Mouse (Mus musculus) urinary bladder, postnatal 14 days (tissue): ENCODE data around the gene Mad1l1.

Experiments used
- DNase-seq: peaks from one replicate; pipeline ENCODE4 v3.0.0; 2021; ENCODE audit warnings: low spot score

The Mad1l1 gene

GRCm38 (mm10) chr5:140127981-140128380 lies 193.4 kb downstream of the Mad1l1 start:
- DNase-seq = no peak

GRCm38 (mm10) chr5:140124626-140125025 lies 196.7 kb downstream of the Mad1l1 start:
- DNase-seq = no peak

GRCm38 (mm10) chr5:140123640-140124366 lies 197.5 kb downstream of the Mad1l1 start:
- no peak for DNase-seq

GRCm38 (mm10) chr5:140123194-140123593 lies 198.2 kb downstream of the Mad1l1 start:
- no peak for DNase-seq

- no peak for DNase-seq
Measured at GRCm38 (mm10) chr5:140121966-140122365, 199.4 kb downstream of the Mad1l1 start.

- DNase-seq = no peak
Measured at GRCm38 (mm10) chr5:140118921-140119320, 202.4 kb downstream of the Mad1l1 start.

- no peak for DNase-seq
Measured at GRCm38 (mm10) chr5:140117968-140118367, 203.4 kb downstream of the Mad1l1 start.

GRCm38 (mm10) chr5:140115434-140116271 lies 205.7 kb downstream of the Mad1l1 start:
- DNase-seq = peak; percentile 41

GRCm38 (mm10) chr5:140114512-140115060 lies 206.8 kb downstream of the Mad1l1 start:
- DNase-seq = no peak

GRCm38 (mm10) chr5:140113281-140113680 lies 208.1 kb downstream of the Mad1l1 start:
- DNase-seq = no peak

- DNase-seq = peak; percentile 30
Measured at GRCm38 (mm10) chr5:140110024-140110423, 211.3 kb downstream of the Mad1l1 start.

GRCm38 (mm10) chr5:140107907-140108306 lies 213.4 kb downstream of the Mad1l1 start:
- no peak for DNase-seq

- no peak for DNase-seq
Measured at GRCm38 (mm10) chr5:140106051-140106450, 215.3 kb downstream of the Mad1l1 start.

- DNase-seq = no peak
Measured at GRCm38 (mm10) chr5:140104891-140105290, 216.5 kb downstream of the Mad1l1 start.

- DNase-seq = no peak
Measured at GRCm38 (mm10) chr5:140102731-140103130, 218.6 kb downstream of the Mad1l1 start.

- DNase-seq = no peak
Measured at GRCm38 (mm10) chr5:140101409-140102009, 219.8 kb downstream of the Mad1l1 start.

- no peak for DNase-seq
Measured at GRCm38 (mm10) chr5:140098711-140099110, 222.6 kb downstream of the Mad1l1 start.

- DNase-seq = no peak
Measured at GRCm38 (mm10) chr5:140095203-140095602, 226.1 kb downstream of the Mad1l1 start.

- no peak for DNase-seq
Measured at GRCm38 (mm10) chr5:140093489-140093888, 227.9 kb downstream of the Mad1l1 start.

GRCm38 (mm10) chr5:140091601-140092000 lies 229.8 kb downstream of the Mad1l1 start:
- peak; percentile 49 for DNase-seq

GRCm38 (mm10) chr5:140089263-140089662 lies 232.1 kb downstream of the Mad1l1 start:
- DNase-seq = no peak

- DNase-seq = no peak
Measured at GRCm38 (mm10) chr5:140087242-140087641, 234.1 kb downstream of the Mad1l1 start.
